Mouse (Mus musculus): ENCODE measurements around the gene Lsm11.

Lsm11 gene

DNA sequence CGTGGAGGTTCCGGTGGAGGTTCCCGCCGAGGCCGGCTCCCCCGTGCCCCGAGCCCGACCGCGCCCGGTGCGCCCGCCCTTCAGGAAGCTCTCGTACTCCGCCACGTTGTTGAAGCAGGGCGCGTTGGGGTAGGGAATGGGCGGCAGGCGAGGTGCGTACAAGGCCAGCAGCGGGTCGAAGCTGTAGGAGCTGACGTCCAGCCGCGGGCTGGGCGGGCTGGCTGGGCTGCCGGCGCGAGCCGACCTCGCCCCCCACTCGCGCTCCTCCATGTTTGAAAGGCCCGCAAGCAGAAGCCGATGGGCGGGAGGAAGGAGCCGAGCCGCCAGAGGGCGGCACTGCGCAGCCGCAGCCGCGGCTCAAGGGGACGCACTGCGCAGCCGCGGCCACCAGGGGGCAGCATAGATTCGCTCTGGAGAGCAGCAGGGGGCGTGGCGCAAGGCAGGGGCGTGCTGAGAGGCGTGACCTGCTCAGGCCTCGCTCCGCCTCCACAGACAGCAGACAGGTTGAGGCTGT lies at the start of gene Lsm11:
Gene Lsm11, minus strand, starts transcription at position 293 of the 514 bp plus-strand sequence.
- DNase-seq (ENCODE audit: low spot score) = peak; percentile 95

DNA sequence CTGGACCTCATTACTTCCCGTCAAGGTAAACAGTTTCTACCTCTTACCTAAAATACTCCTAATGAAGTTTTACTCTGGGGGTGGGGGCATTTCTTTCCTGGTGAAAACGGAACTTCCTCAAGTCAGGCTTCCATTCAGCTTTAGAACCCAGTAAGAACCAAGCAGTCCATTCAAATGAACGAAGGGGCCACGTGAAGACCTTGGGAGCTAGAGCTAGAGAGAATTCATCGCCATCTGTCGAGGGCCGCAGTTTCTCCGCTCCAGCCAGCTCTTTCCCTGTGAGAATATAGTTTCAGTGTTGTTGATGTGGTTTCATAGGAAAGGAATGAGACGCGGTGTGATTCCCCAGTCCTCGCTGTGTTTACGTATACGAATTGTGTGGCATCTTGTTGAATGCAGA lies 47.4 kb upstream of the Lsm11 start:
- no peak for DNase-seq (ENCODE audit: low spot score)

- DNase-seq (ENCODE audit: low spot score) = peak; percentile 54
Measured at GRCm38 (mm10) chr11:45991604-45992003, 46.9 kb upstream of the Lsm11 start.

DNA sequence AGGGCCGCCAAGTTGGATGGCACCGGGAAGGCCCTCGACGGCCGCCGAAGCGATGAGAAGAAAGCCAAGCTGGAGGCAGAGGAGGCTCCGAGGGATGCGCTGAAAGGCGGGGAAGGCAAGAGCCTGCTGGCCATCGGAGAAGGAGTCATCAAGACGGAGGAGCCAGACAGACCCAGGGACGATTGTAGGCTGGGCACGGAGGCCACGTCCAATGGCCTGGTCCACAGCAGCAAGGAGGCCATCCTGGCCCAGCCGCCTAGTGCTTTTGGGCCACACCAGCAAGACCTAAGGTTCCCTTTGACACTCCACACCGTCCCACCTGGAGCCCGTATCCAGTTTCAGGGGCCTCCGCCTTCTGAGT lies 36.1 kb upstream of the Lsm11 start:
- DNase-seq (ENCODE audit: low spot score) = no peak

- peak; percentile 96 for DNase-seq (ENCODE audit: low spot score)
Measured at GRCm38 (mm10) chr11:45979946-45980892, 35.5 kb upstream of the Lsm11 start, which contains the start of gene Sox30. Sox30 (plus strand) TSS chr11:45980310.

DNA sequence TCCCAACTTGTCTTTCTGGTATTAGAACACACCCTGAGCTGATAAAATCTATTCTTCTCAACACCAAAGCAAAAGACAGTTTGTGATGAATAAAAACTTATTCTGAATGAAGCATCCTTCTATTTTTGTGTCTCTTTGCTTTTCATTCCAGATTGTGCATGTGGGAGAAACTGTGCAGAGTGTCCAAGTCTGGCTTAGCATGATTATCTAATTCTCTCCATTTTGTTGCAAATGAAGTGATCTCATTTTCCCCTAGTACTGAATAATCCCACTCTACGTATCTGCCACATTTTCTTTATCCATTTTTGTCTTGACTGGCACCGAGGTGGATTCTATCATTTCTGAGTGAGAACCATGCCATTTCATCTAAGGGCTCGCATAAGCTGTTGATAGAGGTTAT lies 31.3 kb upstream of the Lsm11 start:
- no peak for DNase-seq (ENCODE audit: low spot score)

DNA sequence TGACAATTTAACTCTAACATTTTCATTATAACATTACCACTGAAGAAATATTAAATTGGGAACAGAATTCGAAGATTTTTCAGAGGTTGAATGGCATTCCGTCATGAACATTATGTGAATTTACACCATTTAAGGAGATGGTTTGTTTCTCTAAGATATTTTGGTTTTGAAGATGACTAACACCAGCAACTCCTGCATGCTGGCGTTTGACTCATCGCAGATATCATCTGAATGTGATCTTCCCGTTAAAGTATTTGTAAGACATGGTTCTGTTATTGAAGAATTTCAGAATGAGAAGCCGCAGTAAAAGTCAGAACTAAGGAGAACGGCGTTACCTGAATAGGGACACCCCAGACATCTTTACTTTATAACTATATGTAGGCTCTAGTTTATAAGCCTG lies 29.7 kb upstream of the Lsm11 start:
- DNase-seq (ENCODE audit: low spot score) = no peak

GRCm38 (mm10) chr11:45973635-45974034 lies 28.9 kb upstream of the Lsm11 start:
- no peak for DNase-seq (ENCODE audit: low spot score)

DNA sequence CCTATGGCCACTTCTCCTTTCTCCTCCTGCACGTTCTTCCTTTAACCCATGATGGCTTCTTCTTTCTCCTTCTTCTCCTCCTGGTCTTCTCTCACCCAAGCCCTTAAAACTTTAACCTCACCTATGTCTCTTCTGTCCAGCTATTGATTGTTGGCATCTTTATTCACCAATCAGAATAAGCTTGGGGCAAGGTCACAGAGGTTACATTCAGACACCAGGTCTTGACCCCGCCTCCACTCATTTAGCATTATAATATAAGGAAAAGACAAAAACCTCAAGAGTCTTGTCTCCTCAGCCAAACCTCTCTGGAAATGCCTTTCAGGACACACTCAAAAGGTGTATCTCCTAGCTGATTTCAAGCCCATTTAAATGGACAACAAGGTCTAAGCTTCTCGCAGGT lies 23.7 kb upstream of the Lsm11 start:
- DNase-seq (ENCODE audit: low spot score) = no peak

GRCm38 (mm10) chr11:45966896-45967295 lies 22.2 kb upstream of the Lsm11 start:
- no peak for DNase-seq (ENCODE audit: low spot score)

GRCm38 (mm10) chr11:45960003-45960402 lies 15.3 kb upstream of the Lsm11 start:
- DNase-seq (ENCODE audit: low spot score) = no peak

DNA sequence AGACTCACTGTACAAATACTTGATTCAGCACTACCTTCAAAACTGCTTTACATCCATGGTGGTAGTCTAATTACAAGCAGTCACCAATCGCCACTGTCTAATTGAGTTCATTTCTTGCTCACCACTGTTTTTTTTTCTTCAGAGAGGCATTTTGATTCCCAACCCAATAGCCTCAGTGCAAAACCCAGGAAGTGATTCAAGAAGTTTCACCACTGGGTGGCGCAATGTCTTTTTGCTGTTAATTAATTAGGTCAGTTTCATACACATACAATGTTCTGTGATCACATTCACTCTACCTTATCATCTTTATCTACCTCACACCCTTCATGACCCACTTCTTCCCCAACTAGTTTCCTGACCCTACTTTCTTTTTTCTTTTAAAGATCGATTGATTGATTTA lies 14.9 kb upstream of the Lsm11 start:
- DNase-seq (ENCODE audit: low spot score) = no peak

DNA sequence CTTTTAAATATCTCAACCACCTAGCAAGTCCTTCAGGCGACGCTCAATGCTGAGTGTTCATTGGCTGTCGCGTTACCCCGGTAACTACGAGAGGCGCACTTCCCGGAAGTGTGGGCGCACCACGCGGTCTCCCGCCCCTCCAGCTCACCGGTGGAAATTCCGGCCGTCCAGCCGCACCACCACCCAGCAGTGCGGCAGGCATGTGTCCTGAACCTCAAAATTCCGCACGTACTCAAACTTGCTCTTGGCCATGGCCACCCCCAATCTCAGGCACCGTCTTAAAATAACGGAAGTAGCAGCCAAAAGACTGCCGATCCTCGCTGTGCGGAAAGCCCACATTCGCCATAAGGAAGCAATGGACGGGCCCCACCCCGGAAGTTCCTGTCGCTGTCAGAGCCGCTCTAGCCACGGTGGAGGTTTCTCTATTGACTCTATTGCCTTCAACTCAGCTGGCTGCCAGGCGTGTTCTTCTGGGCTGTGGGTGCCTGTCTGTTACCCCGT lies 10.4 kb upstream of the Lsm11 start, which contains the start of gene Thg1l:
Gene Thg1l, minus strand, starts transcription at position 368 of the 501 bp plus-strand sequence.
- peak; percentile 89 for DNase-seq (ENCODE audit: low spot score)

DNA sequence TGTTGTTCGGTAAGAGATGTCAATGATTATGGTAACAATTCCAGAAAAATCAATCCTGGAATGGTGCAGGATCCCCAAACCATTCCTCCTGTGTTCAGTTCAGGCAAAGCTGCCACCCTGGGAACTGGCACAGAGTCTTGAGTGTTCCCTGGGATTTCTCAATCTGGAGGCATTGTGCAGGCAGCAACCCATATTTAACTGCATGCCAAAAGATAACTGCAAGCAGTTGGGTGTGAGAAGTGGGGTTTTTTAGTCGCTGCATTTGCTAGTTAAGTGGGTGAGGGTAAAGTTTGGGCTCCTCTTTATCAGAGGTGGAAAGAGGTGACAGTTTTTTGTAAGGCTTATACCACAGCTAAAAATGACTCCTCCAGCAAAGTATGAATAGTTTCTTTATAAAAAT lies 2.8 kb upstream of the Lsm11 start:
- DNase-seq (ENCODE audit: low spot score) = no peak

DNA sequence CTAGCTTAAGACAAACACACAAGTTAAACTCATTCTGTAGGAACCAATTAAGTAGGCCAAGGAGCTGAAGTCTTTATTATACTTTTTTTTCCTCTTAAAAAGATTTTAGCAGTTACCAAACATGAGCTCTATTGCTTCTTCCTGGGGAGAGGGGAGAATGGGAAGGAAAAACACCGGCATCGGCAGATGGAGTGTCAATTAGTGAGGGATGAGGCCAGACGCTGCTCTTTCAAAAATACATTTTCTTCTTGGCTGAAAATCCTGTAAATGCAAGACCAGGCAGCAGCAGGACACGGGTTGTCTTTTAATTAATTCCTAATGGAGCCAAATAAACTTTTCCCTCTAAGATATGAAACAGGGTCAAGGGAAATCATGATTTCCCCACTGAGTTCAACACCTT lies 2.1 kb upstream of the Lsm11 start:
- DNase-seq (ENCODE audit: low spot score) = no peak

GRCm38 (mm10) chr11:45943891-45944642 lies 668 bp downstream of the Lsm11 start:
- peak; percentile 27 for DNase-seq (ENCODE audit: low spot score)

GRCm38 (mm10) chr11:45943108-45943705 lies 1.5 kb downstream of the Lsm11 start:
- DNase-seq (ENCODE audit: low spot score) = peak; percentile 51

DNA sequence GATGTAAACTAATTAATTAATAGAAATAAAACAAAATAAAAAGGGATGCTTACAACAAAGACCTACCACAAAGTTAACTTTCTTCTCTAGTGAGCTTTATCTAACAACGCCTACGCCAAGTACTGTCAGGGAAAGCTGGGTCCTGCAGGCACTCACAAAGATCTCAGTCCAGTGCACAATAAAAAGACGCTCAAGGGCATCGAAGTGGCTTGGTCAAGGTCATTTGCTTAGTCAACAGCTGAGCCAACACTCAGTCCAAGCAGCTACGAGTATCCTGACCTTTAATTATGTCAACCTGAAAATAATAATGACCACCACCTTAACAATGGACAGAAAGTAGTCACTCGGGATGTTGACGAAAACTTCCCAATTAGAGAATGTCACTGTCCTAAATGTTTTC lies 2.5 kb downstream of the Lsm11 start:
- no peak for DNase-seq (ENCODE audit: low spot score)

GRCm38 (mm10) chr11:45938917-45939316 lies 5.8 kb downstream of the Lsm11 start:
- no peak for DNase-seq (ENCODE audit: low spot score)

DNA sequence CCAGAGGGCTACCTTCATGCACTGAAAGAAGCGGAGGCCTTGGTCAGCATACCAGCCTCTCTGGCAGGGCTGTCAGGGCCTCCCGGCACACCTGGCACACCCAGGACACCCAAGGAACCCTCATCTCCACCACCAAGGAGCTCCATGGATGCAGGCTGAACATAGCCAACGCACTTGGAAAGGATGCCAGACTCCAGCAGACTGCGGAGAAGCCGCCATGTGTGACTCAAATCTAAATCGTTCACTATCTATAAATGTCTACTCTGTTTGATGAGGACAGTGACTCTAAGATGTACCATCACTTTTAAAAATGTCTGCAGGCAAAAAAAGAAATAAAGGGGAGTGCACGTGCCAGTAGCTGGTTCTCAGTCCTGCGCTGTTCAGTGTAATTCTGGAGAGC lies 7.3 kb downstream of the Lsm11 start:
- DNase-seq (ENCODE audit: low spot score) = no peak

DNA sequence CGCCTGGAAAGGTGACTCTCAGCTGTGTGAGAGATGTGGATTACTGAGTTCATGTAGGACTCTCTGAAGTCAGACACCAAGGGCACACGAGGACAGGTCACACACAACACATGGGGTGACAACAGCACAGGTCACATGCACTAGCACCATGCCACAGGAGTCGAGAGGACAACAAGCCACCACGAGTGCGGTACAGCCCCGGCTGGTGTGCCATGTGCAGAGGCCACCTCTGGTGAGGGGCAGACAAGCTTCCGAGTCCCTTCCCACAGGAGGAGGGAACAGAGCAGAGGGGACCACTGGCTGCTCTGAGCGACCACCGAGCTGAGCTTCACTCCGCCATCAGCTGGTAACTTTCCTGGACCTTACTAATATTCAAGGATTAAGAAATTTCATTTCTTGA lies 12.0 kb downstream of the Lsm11 start:
- DNase-seq (ENCODE audit: low spot score) = no peak

GRCm38 (mm10) chr11:45929541-45929940 lies 15.2 kb downstream of the Lsm11 start:
- DNase-seq (ENCODE audit: low spot score) = no peak
